In genomic region chr3:153312006-153312405, GRCm38 (mm10) we compare ENCODE assay signal across 26 mouse cellular contexts.
DNase-seq lines count a peak whose midpoint lies in the region; ATAC-seq and TF ChIP-seq lines count a peak whose summit lies in the region.
"Had no signal": no experiment of that assay in that cellular context is flagged by ENCODE, and none has a peak within 500 bp of the region (broad histone marks: within the 10 kb centered on the region; RNA-seq: fewer than 3 reads in every experiment).

No protein-coding gene starts in this region.

- no peak for ATAC-seq in CD4-positive, CD25-positive, alpha-beta regulatory T cell, adult 4 months
- no peak for ATAC-seq in lung, embryonic 14.5 days (ENCODE audit: insufficient read depth)

- peak; percentile 38 for DNase-seq in CD4-positive, CD25-positive, alpha-beta regulatory T cell, adult 2 months (ENCODE audit: low read depth, low spot score)
- peak; percentile 11 for DNase-seq in lung, embryonic 14.5 days
- DNase-seq in lung, postnatal 25 days (ENCODE audit: low spot score), result no peak
- peak; percentile 82 for DNase-seq in R1 (ENCODE audit: low read depth, low spot score)
- DNase-seq in naive thymus-derived CD4-positive, alpha-beta T cell, adult 2 months (ENCODE audit: low read depth), result peak; percentile 8
- DNase-seq in heart, postnatal 10 days, result no peak
- no peak for DNase-seq in heart, adult 8-10 months (ENCODE audit: low spot score)
- DNase-seq: cerebellum, adult 8-10 months; heart, adult 18-20 months; kidney, adult 8-10 months; kidney, postnatal 36 days; layer of hippocampus, adult 9-11 months; lung, adult 2 months; lung, postnatal 4 days; right cerebral cortex, postnatal 14 days; thymus, adult 2 months had no signal

- no peak overlapping the region for H3K4me3 ChIP-seq in lung, embryonic 14.5 days (ENCODE audit: low read depth, low read length)
- H3K4me3 ChIP-seq: heart, embryonic 15.5 days; hindbrain, embryonic 10.5 days; left cerebral cortex, adult 2 months; limb, embryonic 10.5 days; midbrain, embryonic 12.5 days; neural tube, embryonic 13.5 days; stomach, embryonic 15.5 days had no signal

- no peak overlapping the region for H3K27ac ChIP-seq in lung, embryonic 14.5 days (ENCODE audit: low read depth)
- H3K27ac ChIP-seq: heart, embryonic 15.5 days; hindbrain, embryonic 10.5 days; left cerebral cortex, adult 2 months; limb, embryonic 10.5 days; midbrain, embryonic 12.5 days; neural tube, embryonic 13.5 days; stomach, embryonic 15.5 days had no signal

- no peaks in the 10 kb centered on the region for H3K4me1 ChIP-seq in lung, embryonic 14.5 days (ENCODE audit: insufficient read depth)
- H3K4me1 ChIP-seq: heart, embryonic 15.5 days; hindbrain, embryonic 10.5 days; limb, embryonic 10.5 days; midbrain, embryonic 12.5 days; neural tube, embryonic 13.5 days; stomach, embryonic 15.5 days had no signal

- no peaks in the 10 kb centered on the region for H3K36me3 ChIP-seq in lung, embryonic 14.5 days (ENCODE audit: insufficient read depth)
- H3K36me3 ChIP-seq: heart, embryonic 15.5 days; hindbrain, embryonic 10.5 days; limb, embryonic 10.5 days; midbrain, embryonic 12.5 days; neural tube, embryonic 13.5 days; stomach, embryonic 15.5 days had no signal

- no peaks in the 10 kb centered on the region for H3K27me3 ChIP-seq in lung, embryonic 14.5 days (ENCODE audit: insufficient read depth, low read length)
- H3K27me3 ChIP-seq: heart, embryonic 15.5 days; midbrain, embryonic 12.5 days; neural tube, embryonic 13.5 days; stomach, embryonic 15.5 days had no signal

- intact Hi-C loops in heart, postnatal 10 days (cut with DNase I), result no loop called here

- no peak overlapping the region for H3K4me2 ChIP-seq in lung, embryonic 14.5 days
- H3K4me2 ChIP-seq: heart, embryonic 15.5 days; liver, embryonic 11.5 days; midbrain, embryonic 12.5 days; neural tube, embryonic 13.5 days; stomach, embryonic 15.5 days had no signal

- no peaks in the 10 kb centered on the region for H3K9me3 ChIP-seq in lung, embryonic 14.5 days (ENCODE audit: low read depth, low read length)
- H3K9me3 ChIP-seq: G1E; heart, embryonic 15.5 days; hindbrain, embryonic 10.5 days; limb, embryonic 10.5 days; midbrain, embryonic 12.5 days; neural tube, embryonic 13.5 days; stomach, embryonic 15.5 days had no signal

- H3K9ac ChIP-seq in lung, embryonic 14.5 days, result no peak overlapping the region
- H3K9ac ChIP-seq: heart, embryonic 15.5 days; midbrain, embryonic 12.5 days; neural tube, embryonic 13.5 days; stomach, embryonic 15.5 days had no signal

- TF ChIP-seq CTCF in lung, embryonic 14.5 days (IDR thresholded peaks at IDR 0.05; ENCODE audit: low read depth), result no peak

- 91% methylated on average over 3 of the region's 3 CpGs for WGBS in lung, embryonic 14.5 days

Comparison
In these comparisons a context has a peak if more than half of its experiments do, and no peak if none do; other contexts are left out.
1. DNase-seq: peak in CD4-positive, CD25-positive, alpha-beta regulatory T cell, adult 2 months (single experiment), lung, embryonic 14.5 days (single experiment), R1 (single experiment) and naive thymus-derived CD4-positive, alpha-beta T cell, adult 2 months (single experiment); none in lung, postnatal 25 days (single experiment), heart, postnatal 10 days (0 of 2) and heart, adult 8-10 months (single experiment).